Comparison of ENCODE assay signal across 10 mouse cellular contexts in the genomic region with DNA sequence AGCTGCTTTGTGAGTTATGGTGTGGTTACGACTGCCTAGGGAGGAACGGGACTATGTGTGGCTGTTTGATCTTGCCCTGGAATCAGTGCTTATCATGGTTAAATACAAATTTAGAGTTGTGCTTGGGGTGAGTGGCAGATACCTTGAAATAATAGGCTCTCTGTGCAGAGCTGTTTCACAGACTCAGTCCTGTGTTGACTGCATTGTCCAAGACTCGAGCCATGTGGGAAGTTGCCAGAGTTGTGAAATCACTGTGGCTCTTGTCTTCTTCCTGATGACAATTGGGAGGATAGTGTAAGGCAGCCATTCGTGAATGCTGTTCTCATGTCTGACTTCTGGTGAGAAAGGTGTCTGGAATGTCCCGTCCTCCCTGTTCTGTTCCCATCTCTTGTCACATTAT.
DNase-seq lines count a peak whose midpoint lies in the region; ATAC-seq and TF ChIP-seq lines count a peak whose summit lies in the region.
"Had no signal": no experiment of that assay in that cellular context is flagged by ENCODE, and none has a peak within 500 bp of the region (broad histone marks: within the 10 kb centered on the region; RNA-seq: fewer than 3 reads in every experiment).

No protein-coding gene starts in this region.

- no peak for ATAC-seq in heart, postnatal 0 days (ENCODE audit: insufficient read depth, low read depth)
- ATAC-seq in stomach, embryonic 16.5 days (ENCODE audit: insufficient read depth, low FRiP score), result peak; percentile 21; the same call in 1 of the 2 replicates
- no peak for ATAC-seq in activated CD4-positive, CD25-positive, alpha-beta regulatory T cell, adult 4 months
- ATAC-seq: midbrain, embryonic 13.5 days had no signal

- H3K9me3 ChIP-seq in heart, postnatal 0 days (replicated peaks; ENCODE audit: control insufficient read depth, low read length), result no peaks in the 10 kb centered on the region
- H3K9me3 ChIP-seq in stomach, embryonic 16.5 days (replicated peaks; ENCODE audit: control insufficient read depth, low read length), result no peaks in the 10 kb centered on the region
- H3K9me3 ChIP-seq: midbrain, embryonic 13.5 days had no signal

- DNase-seq in gastrocnemius, adult 18-20 months (ENCODE audit: low spot score), result peak; percentile 61
- no peak for DNase-seq in gastrocnemius, adult 8-10 months (ENCODE audit: low spot score in 2 of 2)
- peak; percentile 33 for DNase-seq in urinary bladder, postnatal 25 days (ENCODE audit: low spot score)
- DNase-seq in urinary bladder, postnatal 10 days (ENCODE audit: low spot score), result no peak
- peak; percentile 33 for DNase-seq in heart, postnatal 0 days (ENCODE audit: low spot score)
- no peak for DNase-seq in ovary, adult 18-20 months (ENCODE audit: low spot score)

- no peaks in the 10 kb centered on the region for H3K36me3 ChIP-seq in heart, postnatal 0 days (replicated peaks; ENCODE audit: control insufficient read depth, insufficient read depth, low read length)
- no peaks in the 10 kb centered on the region for H3K36me3 ChIP-seq in stomach, embryonic 16.5 days (ENCODE audit: control insufficient read depth, insufficient read depth, low read length)
- H3K36me3 ChIP-seq: hindbrain, embryonic 10.5 days; midbrain, embryonic 13.5 days had no signal

- no peak overlapping the region for H3K4me2 ChIP-seq in heart, postnatal 0 days (ENCODE audit: low read depth, low read length)
- no peak overlapping the region for H3K4me2 ChIP-seq in stomach, embryonic 16.5 days (ENCODE audit: low read depth, low read length)
- H3K4me2 ChIP-seq: midbrain, embryonic 13.5 days had no signal

- no peak overlapping the region for H3K9ac ChIP-seq in heart, postnatal 0 days (replicated peaks; ENCODE audit: low read depth, low read length)
- H3K9ac ChIP-seq in stomach, embryonic 16.5 days (ENCODE audit: low read length), result no peak overlapping the region
- H3K9ac ChIP-seq: midbrain, embryonic 13.5 days had no signal

- TF ChIP-seq CTCF in heart, postnatal 0 days (IDR thresholded peaks at IDR 0.05; ENCODE audit: low read depth), result no peak

- H3K4me1 ChIP-seq in heart, postnatal 0 days (ENCODE audit: control insufficient read depth, insufficient read depth), result peaks cover 4% of the 10 kb centered on the region
- H3K4me1 ChIP-seq in stomach, embryonic 16.5 days (ENCODE audit: control insufficient read depth, insufficient read depth, low read length), result peaks cover 16% of the 10 kb centered on the region
- H3K4me1 ChIP-seq: hindbrain, embryonic 10.5 days; midbrain, embryonic 13.5 days had no signal

- no peak for TF ChIP-seq EP300 in heart, postnatal 0 days (IDR thresholded peaks at IDR 0.05; ENCODE audit: low read depth)

- WGBS in heart, postnatal 0 days, result 45% methylated on average over 5 of the region's 5 CpGs
- WGBS in stomach, embryonic 16.5 days, result 52% methylated on average over 5 of the region's 5 CpGs

- H3K27ac ChIP-seq in heart, postnatal 0 days (ENCODE audit: low read depth), result peak overlapping the region; percentile 46; the same call in 1 of the 2 replicates
- H3K27ac ChIP-seq in stomach, embryonic 16.5 days (ENCODE audit: low read length), result peak overlapping the region; percentile 38; the same call in 1 of the 2 replicates
- H3K27ac ChIP-seq: hindbrain, embryonic 10.5 days; midbrain, embryonic 13.5 days had no signal

- no peak overlapping the region for H3K4me3 ChIP-seq in heart, postnatal 0 days (ENCODE audit: low read depth, low read length)
- H3K4me3 ChIP-seq in stomach, embryonic 16.5 days (replicated peaks; ENCODE audit: low read length), result no peak overlapping the region
- H3K4me3 ChIP-seq: hindbrain, embryonic 10.5 days; midbrain, embryonic 13.5 days had no signal

- H3K27me3 ChIP-seq in heart, postnatal 0 days (ENCODE audit: control insufficient read depth, insufficient read depth, low read length), result no peaks in the 10 kb centered on the region
- no peaks in the 10 kb centered on the region for H3K27me3 ChIP-seq in stomach, embryonic 16.5 days (ENCODE audit: control insufficient read depth, insufficient read depth, low read length)
- H3K27me3 ChIP-seq: midbrain, embryonic 13.5 days had no signal

Comparison
In these comparisons a context has a peak if more than half of its experiments do, and no peak if none do; other contexts are left out.
1. DNase-seq: peak in gastrocnemius, adult 18-20 months (single experiment), urinary bladder, postnatal 25 days (single experiment) and heart, postnatal 0 days (single experiment); none in gastrocnemius, adult 8-10 months (0 of 2), urinary bladder, postnatal 10 days (single experiment) and ovary, adult 18-20 months (single experiment).